Mouse (Mus musculus) heart, postnatal 0 days (tissue): ENCODE measurements around the gene D630003M21Rik. TPM values are rescaled to one million over a fixed set of nuclear protein-coding genes. Genes with fewer than 3 reads are reported as not detected.
A peak's percentile ranks its signal among the peaks of the same experiment; 100 is the strongest.

Experiments used
- ATAC-seq: fragments of 200-750 bp; cut with Nextera tagmentation; 2 replicates; pipeline ENCODE4 v1.8.0; 2017; ENCODE audit warnings: low read depth, moderate number of reproducible peaks, moderate library complexity; ENCODE audit not compliant: insufficient read depth
- DNase-seq: peaks from one replicate; pipeline ENCODE4 v3.0.0-alpha.2; 2016; ENCODE audit warnings: low spot score
- H3K27ac ChIP-seq: fragments of 300-500 bp; sonication (generic); 2 replicates; pipeline ENCODE4 v1.5.1; 2014; ENCODE audit warnings: low read depth, mild to moderate bottlenecking
- H3K27me3 ChIP-seq: fragments of 300-500 bp; sonication (generic); 2 replicates; pipeline ENCODE4 v1.6.1; 2014; ENCODE audit warnings: low read length, mixed read lengths; ENCODE audit not compliant: control insufficient read depth, insufficient read depth
- H3K36me3 ChIP-seq: fragments of 300-500 bp; sonication (generic); replicated peaks from 2 replicates; pipeline ENCODE4 v1.6.1; 2014; ENCODE audit warnings: low read length, mixed read lengths; ENCODE audit not compliant: control insufficient read depth, insufficient read depth
- H3K4me1 ChIP-seq: fragments of 300-500 bp; sonication (generic); 2 replicates; pipeline ENCODE4 v1.6.1; 2014; ENCODE audit warnings: antibody characterized with exemption; ENCODE audit not compliant: control insufficient read depth, insufficient read depth
- H3K4me2 ChIP-seq: fragments of 300-500 bp; sonication (generic); 2 replicates; pipeline ENCODE4 v1.6.1; 2014; ENCODE audit warnings: low read depth, mild to moderate bottlenecking, low read length, moderate library complexity
- H3K4me3 ChIP-seq: fragments of 300-500 bp; sonication (generic); 2 replicates; pipeline ENCODE4 v1.5.1; 2014; ENCODE audit warnings: low read depth, low read length
- H3K9ac ChIP-seq: fragments of 300-500 bp; sonication (generic); replicated peaks from 2 replicates; pipeline ENCODE4 v1.6.1; 2014; ENCODE audit warnings: low read depth, low read length, mixed read lengths
- H3K9me3 ChIP-seq: fragments of 300-500 bp; sonication (generic); replicated peaks from 2 replicates; pipeline ENCODE4 v1.6.1; 2016; ENCODE audit warnings: low read length; ENCODE audit not compliant: control insufficient read depth
- CTCF ChIP-seq: IDR thresholded peaks from 2 replicates; pipeline ENCODE4 v1.5.1; 2016; ENCODE audit warnings: antibody characterized with exemption, control low read depth, low read depth
- EP300 ChIP-seq: IDR thresholded peaks from 2 replicates; pipeline ENCODE4 v1.6.1; 2016; ENCODE audit warnings: antibody characterized with exemption, low read depth
- WGBS: fragments of 180-500 bp; shearing (Covaris S2); extraction: QIAGEN DNeasy Blood & Tissue Kit; methylation state at CpG from one replicate; pipeline ENCODE4 v1.1.7; 2014; 5-methylcytosine and 5-hydroxymethylcytosine counted together
- polyA plus RNA-seq: library from polyadenylated mRNA; unstranded; fragments of >200 nt; fragmentation: Nextera tagmentation; extraction: Ambion mirVana; gene quantifications from 2 replicates; pipeline ENCODE4 v1.2.1, GENCODE M21; 2015
- total RNA-seq: library from RNA; depleted of rRNA; stranded (reverse); fragments of >200 nt; gene quantifications from 2 replicates; pipeline ENCODE4 v1.2.3, GENCODE M21; 2014; ENCODE audit warnings: low replicate concordance

The D630003M21Rik gene
- total and polyA plus RNA-seq, 2 experiments from 2014 or later = 2.1 to 2.4 TPM

- Histone ChIP-seq H3K4me3 (no peak overlapping the region), H3K4me2 (no peak overlapping the region), H3K9ac (no peak overlapping the region), H3K27ac (no peak overlapping the region), H3K36me3 (no peaks in the 10 kb centered on the region), H3K4me1 (no peaks in the 10 kb centered on the region), H3K9me3 (no peaks in the 10 kb centered on the region), H3K27me3 (no peaks in the 10 kb centered on the region)
- 66% methylated on average over 18 of the region's 18 CpGs for WGBS
- no peak for DNase-seq
- 0 out of 2 replicates have a peak, but pooled peaks have one; percentile 22 for ATAC-seq
- TF ChIP-seq CTCF = no peak
- no peak for TF ChIP-seq EP300
These were observed 14.3 kb upstream of the D630003M21Rik start for GRCm38 (mm10) chr2:158243129-158243870.

GRCm38 (mm10) chr2:158242170-158242896, 13.3 kb upstream of the D630003M21Rik start:
- TF ChIP-seq EP300 (no peak), CTCF (no peak)
- no peak overlapping the region for H3K9ac ChIP-seq
- H3K4me3 ChIP-seq = no peak overlapping the region
- H3K4me1 ChIP-seq = no peaks in the 10 kb centered on the region
- H3K4me2 ChIP-seq = no peak overlapping the region
- ATAC-seq = no peak
- H3K9me3 ChIP-seq = no peaks in the 10 kb centered on the region
- DNase-seq = no peak
- H3K27ac ChIP-seq = no peak overlapping the region
- 78% methylated on average over 18 of the region's 18 CpGs for WGBS
- H3K27me3 ChIP-seq = no peaks in the 10 kb centered on the region
- no peaks in the 10 kb centered on the region for H3K36me3 ChIP-seq

GRCm38 (mm10) chr2:158241126-158241738, 12.2 kb upstream of the D630003M21Rik start:
- no peaks in the 10 kb centered on the region for H3K27me3 ChIP-seq
- H3K4me3 ChIP-seq = no peak overlapping the region
- H3K4me2 ChIP-seq = no peak overlapping the region
- H3K4me1 ChIP-seq = no peaks in the 10 kb centered on the region
- DNase-seq = no peak
- H3K27ac ChIP-seq = no peak overlapping the region
- TF ChIP-seq CTCF = no peak
- TF ChIP-seq EP300 = no peak
- 74% methylated on average over 5 of the region's 5 CpGs for WGBS
- no peak for ATAC-seq
- H3K9me3 ChIP-seq = no peaks in the 10 kb centered on the region
- H3K9ac ChIP-seq = no peak overlapping the region
- H3K36me3 ChIP-seq = no peaks in the 10 kb centered on the region

DNA sequence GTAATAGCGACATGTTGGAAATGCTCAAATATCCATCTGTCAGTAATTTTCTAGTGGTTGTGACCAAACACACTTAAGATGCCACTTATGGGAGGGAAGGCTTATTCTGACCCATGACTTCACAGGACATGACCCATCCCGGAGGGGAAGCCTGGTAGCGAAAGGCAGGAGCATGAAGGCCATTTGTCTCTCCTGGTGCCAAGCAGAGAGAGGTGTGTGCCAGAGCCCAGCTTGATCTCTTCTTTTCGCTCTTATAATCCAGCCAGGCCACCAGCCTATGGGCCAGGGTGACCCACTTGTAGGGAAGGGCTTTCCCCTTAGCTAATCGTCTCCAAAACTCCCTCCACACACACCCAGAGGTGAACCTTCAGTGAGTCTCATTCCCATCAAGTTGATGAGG, 9.1 kb upstream of the D630003M21Rik start:
- DNase-seq (no peak), ATAC-seq (no peak)
- 81% methylated on average over 5 of the region's 5 CpGs for WGBS
- H3K4me2 ChIP-seq = no peak overlapping the region
- H3K27me3 ChIP-seq = no peaks in the 10 kb centered on the region
- no peak overlapping the region for H3K9ac ChIP-seq
- TF ChIP-seq EP300 (no peak), CTCF (no peak)
- no peaks in the 10 kb centered on the region for H3K9me3 ChIP-seq
- no peak overlapping the region for H3K27ac ChIP-seq
- H3K4me3 ChIP-seq = no peak overlapping the region
- no peaks in the 10 kb centered on the region for H3K4me1 ChIP-seq
- H3K36me3 ChIP-seq = no peaks in the 10 kb centered on the region

DNA sequence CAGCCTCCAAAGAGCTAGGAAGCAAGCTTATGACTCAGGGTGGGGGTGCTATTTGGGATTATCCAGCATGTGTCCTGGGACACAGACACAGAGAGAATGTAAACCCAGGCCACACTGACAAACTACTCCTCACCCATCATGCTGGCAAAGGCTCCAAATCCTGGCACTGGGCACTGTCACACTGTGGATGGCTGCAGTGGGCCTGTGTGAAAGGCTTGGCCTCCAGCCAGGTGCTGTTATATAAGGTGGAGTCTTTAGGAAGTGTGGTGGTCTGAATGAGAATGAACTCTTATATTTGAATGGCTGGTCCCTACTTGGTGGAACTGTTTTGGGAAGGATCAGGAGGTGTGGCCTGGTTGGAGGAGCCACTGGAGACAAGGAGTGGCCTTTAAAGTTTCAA, 7.7 kb upstream of the D630003M21Rik start:
- Histone ChIP-seq H3K27me3 (no peaks in the 10 kb centered on the region), H3K9ac (no peak overlapping the region), H3K9me3 (no peaks in the 10 kb centered on the region), H3K27ac (no peak overlapping the region), H3K36me3 (no peaks in the 10 kb centered on the region), H3K4me2 (no peak overlapping the region), H3K4me1 (no peaks in the 10 kb centered on the region), H3K4me3 (no peak overlapping the region)
- no peak for TF ChIP-seq EP300
- no peak for TF ChIP-seq CTCF
- ATAC-seq = no peak
- no peak for DNase-seq
